Mouse (Mus musculus) ES-E14 (cell line): ENCODE measurements at regions not wholly inside any gene's neighbourhood (a gene's known extent, or its start where the extent isn't known, plus 50 kb on each side); places are given as distances from the start of the nearest gene placed in this dataset.

Source experiments
- DNase-seq: peaks from one replicate; pipeline ENCODE4 v3.0.0-alpha.2; 2013; ENCODE audit warnings: low read depth, low spot score
- H3K27ac ChIP-seq: 2 replicates; pipeline ENCODE4 v1.5.1; 2012; ENCODE audit warnings: low read depth, mild to moderate bottlenecking, low read length, moderate library complexity, mixed read lengths; ENCODE audit not compliant: poor library complexity, insufficient read depth, severe bottlenecking
- H3K36me3 ChIP-seq: 2 replicates; pipeline ENCODE4 v1.6.1; 2012; ENCODE audit warnings: mild to moderate bottlenecking, low read length, moderate library complexity, mixed read lengths; ENCODE audit not compliant: control insufficient read depth, poor library complexity, insufficient read depth, severe bottlenecking
- H3K4me1 ChIP-seq, 2 experiments: fragments of 150-350 bp in 1 of 2; sonication (generic) in 1 of 2; 2 replicates each; pipeline ENCODE4 v1.6.1; 2012; ENCODE audit warnings: low read length in 2 of 2, mild to moderate bottlenecking in 1 of 2, mixed read lengths in 1 of 2; ENCODE audit not compliant: control insufficient read depth in 2 of 2, insufficient read depth in 2 of 2, poor library complexity in 1 of 2
- H3K4me3 ChIP-seq, 2 experiments: fragments of 150-350 bp in 1 of 2; sonication (generic) in 1 of 2; 2 replicates each; pipeline ENCODE4 v1.5.1; 2012; ENCODE audit warnings: low read length in 2 of 2, low read depth in 1 of 2, mild to moderate bottlenecking in 1 of 2, mixed read lengths in 1 of 2; ENCODE audit not compliant: insufficient read depth in 1 of 2, poor library complexity in 1 of 2, severe bottlenecking in 1 of 2
- H3K9ac ChIP-seq: 2 replicates; pipeline ENCODE4 v1.6.1; 2012; ENCODE audit warnings: low read depth, mild to moderate bottlenecking, low read length, mixed read lengths; ENCODE audit not compliant: poor library complexity, insufficient read depth, severe bottlenecking
- H3K9me3 ChIP-seq: fragments of 150-350 bp; sonication (generic); 2 replicates; pipeline ENCODE4 v1.6.1; 2012; ENCODE audit warnings: low read depth, mild to moderate bottlenecking, low read length; ENCODE audit not compliant: control insufficient read depth, insufficient read depth
- CHD2 ChIP-seq: IDR thresholded peaks from 2 replicates; pipeline ENCODE4 v1.6.1; 2014; ENCODE audit warnings: mild to moderate bottlenecking, low read depth, low read length, inconsistent platforms
- HCFC1 ChIP-seq: IDR thresholded peaks from 2 replicates; pipeline ENCODE4 v1.6.1; 2012; ENCODE audit warnings: low read length, inconsistent platforms, borderline replicate concordance; ENCODE audit not compliant: insufficient read depth
- MAFK ChIP-seq: IDR thresholded peaks from 2 replicates; pipeline ENCODE4 v1.6.1; 2014; ENCODE audit warnings: mild to moderate bottlenecking, low read depth, low read length, inconsistent platforms; ENCODE audit not compliant: insufficient read depth
- ZC3H11A ChIP-seq: IDR thresholded peaks from 2 replicates; pipeline ENCODE4 v1.6.1; 2012; ENCODE audit warnings: low read depth, mild to moderate bottlenecking, inconsistent platforms, low read length, borderline replicate concordance
- ZNF384 ChIP-seq: IDR thresholded peaks from 2 replicates; pipeline ENCODE4 v1.6.1; 2012; ENCODE audit warnings: low read depth, low read length, inconsistent platforms
- in situ Hi-C, 2 experiments: fragments of 600-800 bp; cut with MboI; formaldehyde crosslinking; loops; one replicate each; pipeline ENCODE4 v1.15.1; 2025; ENCODE audit warnings: low sequenced_read_pairs in 2 of 2, inconsistent platforms in 1 of 2; ENCODE audit not compliant: unreplicated experiment in 2 of 2

DNA sequence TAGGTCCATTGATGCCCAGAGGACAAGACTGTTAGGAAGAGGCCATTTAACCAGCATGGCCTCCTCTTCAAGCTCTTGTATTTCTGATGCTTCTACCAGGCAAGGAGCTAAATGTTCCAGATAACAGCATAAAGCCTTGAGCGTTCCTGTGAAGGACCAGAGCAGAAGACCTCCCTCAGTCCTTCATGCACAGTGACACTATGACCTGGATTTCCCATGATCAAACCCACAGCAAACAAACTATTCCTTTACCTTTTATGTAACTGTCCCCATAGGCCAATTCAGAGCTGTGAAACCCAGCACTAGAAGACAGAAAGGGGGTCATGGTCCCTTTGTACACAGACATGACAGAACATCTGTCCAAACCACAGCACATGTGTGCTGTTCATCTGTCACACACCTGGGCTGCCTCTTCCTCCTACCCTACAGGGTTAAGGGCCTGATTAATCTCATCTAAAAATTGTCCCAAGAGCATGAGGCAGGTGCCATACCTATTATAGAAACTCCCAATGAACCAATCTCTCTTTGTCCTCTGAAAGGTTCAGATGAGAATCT, 123.8 kb downstream of the Psmg1 start:
- DNase-seq: no peak
- H3K27ac ChIP-seq: no peak overlapping the region
- in situ Hi-C loops: no loop called here
- TF ChIP-seq HCFC1 (no peak), ZC3H11A (no peak), ZNF384 (no peak), MAFK (no peak), CHD2 (no peak)
- no peaks in the 10 kb centered on the region for H3K4me1 ChIP-seq
- no peaks in the 10 kb centered on the region for H3K9me3 ChIP-seq
- H3K36me3 ChIP-seq: no peaks in the 10 kb centered on the region
- H3K9ac ChIP-seq: no peak overlapping the region
- H3K4me3 ChIP-seq: no peak overlapping the region

DNA sequence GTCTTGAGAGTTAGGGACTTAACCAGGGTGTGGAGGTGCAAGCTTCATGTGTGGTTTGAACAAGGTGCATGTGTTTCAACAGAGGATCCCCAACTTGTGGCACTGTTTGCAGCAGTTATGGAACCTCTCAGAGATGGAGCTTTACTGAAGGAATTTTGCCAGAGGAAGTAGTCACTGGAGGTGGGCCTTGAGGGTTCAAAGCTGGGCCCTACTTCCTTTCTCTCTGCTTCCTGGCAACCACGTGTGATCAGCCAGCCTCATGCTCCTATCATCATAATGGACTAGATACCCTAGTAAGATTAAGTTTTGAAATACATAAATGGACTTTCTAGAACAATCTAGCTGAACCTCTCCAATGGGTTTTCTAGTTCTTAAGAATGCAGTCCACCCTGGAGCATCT, 125.2 kb downstream of the Psmg1 start:
- TF ChIP-seq ZC3H11A: no peak
- TF ChIP-seq ZNF384: no peak
- TF ChIP-seq CHD2: no peak
- no peak for TF ChIP-seq HCFC1
- TF ChIP-seq MAFK: no peak
- in situ Hi-C loops: no loop called here
- no peaks in the 10 kb centered on the region for H3K9me3 ChIP-seq
- DNase-seq: no peak
- no peak overlapping the region for H3K4me3 ChIP-seq
- no peaks in the 10 kb centered on the region for H3K4me1 ChIP-seq
- H3K9ac ChIP-seq: no peak overlapping the region
- H3K36me3 ChIP-seq: no peaks in the 10 kb centered on the region
- H3K27ac ChIP-seq: no peak overlapping the region

DNA sequence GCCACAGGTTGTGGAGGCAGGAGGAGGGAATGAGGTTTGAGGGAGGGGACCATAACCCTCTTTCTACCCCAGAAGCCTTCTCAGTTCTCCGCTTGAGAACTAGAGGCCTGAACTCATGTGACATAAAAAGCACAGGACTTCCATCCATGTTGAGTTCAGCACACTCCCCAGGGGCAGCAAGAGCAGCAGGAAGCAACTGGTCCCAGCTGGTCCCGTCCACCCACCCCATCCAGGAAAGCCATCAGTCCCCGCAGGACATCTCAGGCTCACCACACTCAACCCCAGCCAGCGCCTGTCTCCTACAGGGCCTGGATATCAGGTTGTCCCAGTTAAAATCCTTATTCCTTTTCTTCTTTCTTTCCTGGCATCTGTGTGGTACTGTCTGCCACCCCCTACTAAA, 126.1 kb downstream of the Psmg1 start:
- no peak overlapping the region for H3K27ac ChIP-seq
- H3K4me3 ChIP-seq: no peak overlapping the region
- no peaks in the 10 kb centered on the region for H3K36me3 ChIP-seq
- H3K9me3 ChIP-seq: no peaks in the 10 kb centered on the region
- no peak for DNase-seq
- no peak overlapping the region for H3K9ac ChIP-seq
- in situ Hi-C loops: no loop called here
- TF ChIP-seq MAFK (no peak), ZNF384 (no peak), ZC3H11A (no peak), CHD2 (no peak), HCFC1 (no peak)
- H3K4me1 ChIP-seq: no peaks in the 10 kb centered on the region

DNA sequence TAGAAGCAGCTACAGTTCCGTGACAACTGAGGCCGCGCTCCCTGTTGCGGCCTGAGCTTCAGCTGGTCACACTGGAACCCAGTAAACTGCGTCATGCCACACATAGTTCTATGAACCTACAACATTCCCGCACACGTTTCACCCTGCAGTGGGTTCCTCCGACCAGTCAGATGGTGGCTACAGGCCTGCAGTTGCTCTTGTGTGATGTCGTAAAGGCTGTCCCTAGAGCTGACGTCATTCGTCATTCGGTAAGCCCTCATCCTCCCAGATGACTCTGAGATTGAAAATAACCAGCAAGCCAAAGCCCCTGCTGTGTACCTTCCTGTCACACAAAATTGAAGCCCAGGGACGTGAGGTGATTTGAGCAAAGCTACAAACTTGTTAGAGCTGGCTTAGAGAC, 126.7 kb downstream of the Psmg1 start:
- in situ Hi-C loops: no loop called here
- no peak overlapping the region for H3K27ac ChIP-seq

DNA sequence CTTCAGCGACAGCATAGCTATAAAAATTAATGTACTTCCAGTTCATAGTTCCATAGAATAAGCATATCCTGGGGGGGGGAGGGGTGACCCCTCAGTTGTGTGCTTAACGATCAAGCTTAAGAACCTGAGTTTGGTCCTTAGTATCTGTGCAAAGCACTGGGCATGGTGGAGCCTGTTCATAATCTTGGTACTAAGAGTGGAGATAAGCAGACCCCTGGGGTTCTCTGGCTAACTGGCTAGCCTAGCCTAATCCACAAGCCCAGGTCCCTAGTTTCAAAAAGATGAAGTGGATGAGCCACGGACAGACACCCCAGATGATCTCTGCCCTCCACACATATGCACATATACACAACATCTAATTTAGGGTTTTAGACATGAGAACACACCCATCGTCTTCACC, 127.2 kb downstream of the Psmg1 start:
- no peak overlapping the region for H3K27ac ChIP-seq
- no peak overlapping the region for H3K4me3 ChIP-seq
- H3K9me3 ChIP-seq: no peaks in the 10 kb centered on the region
- no peaks in the 10 kb centered on the region for H3K4me1 ChIP-seq
- no peak for DNase-seq
- H3K9ac ChIP-seq: no peak overlapping the region
- in situ Hi-C loops: no loop called here
- TF ChIP-seq ZC3H11A (no peak), CHD2 (no peak), MAFK (no peak), ZNF384 (no peak), HCFC1 (no peak)
- no peaks in the 10 kb centered on the region for H3K36me3 ChIP-seq

More for the DNA sequence above, 126.7 kb downstream of the Psmg1 start:
- H3K4me1 ChIP-seq: no peaks in the 10 kb centered on the region
- H3K9ac ChIP-seq: no peak overlapping the region
- TF ChIP-seq ZC3H11A (no peak), CHD2 (no peak), ZNF384 (no peak), MAFK (no peak), HCFC1 (no peak)
- no peaks in the 10 kb centered on the region for H3K9me3 ChIP-seq
- no peak for DNase-seq
- H3K4me3 ChIP-seq: no peak overlapping the region
- no peaks in the 10 kb centered on the region for H3K36me3 ChIP-seq
